Mouse (Mus musculus): ENCODE data around the gene Rubcn. TPM values are rescaled to one million over a fixed set of nuclear protein-coding genes. Genes with fewer than 3 reads are reported as not detected.

The Rubcn gene
- polyA plus RNA-seq, 1 experiment from 2014 or later, result 19.3 TPM

GRCm38 (mm10) chr16:32902051-32902428 lies 24.5 kb upstream of the Rubcn start:
- no peaks in the 10 kb centered on the region for H3K9me3 ChIP-seq (ENCODE audit: control insufficient read depth, low read length)
- DNase-seq (ENCODE audit: low spot score), result no peak
- H3K27me3 ChIP-seq (replicated peaks; ENCODE audit: control insufficient read depth, insufficient read depth, low read length), result no peaks in the 10 kb centered on the region
- H3K27ac ChIP-seq (ENCODE audit: low read depth), result no peak overlapping the region
- H3K36me3 ChIP-seq (ENCODE audit: control insufficient read depth, insufficient read depth, low read length), result peaks cover 64% of the 10 kb centered on the region
- H3K4me1 ChIP-seq (replicated peaks; ENCODE audit: control insufficient read depth, insufficient read depth, low read length), result no peaks in the 10 kb centered on the region
- H3K9ac ChIP-seq (ENCODE audit: low read length), result no peak overlapping the region
- H3K4me2 ChIP-seq (ENCODE audit: low read length), result no peak overlapping the region
- 66% methylated on average over 3 of the region's 3 CpGs for WGBS
- no peak overlapping the region for H3K4me3 ChIP-seq (ENCODE audit: low read depth, low read length)
- ATAC-seq (replicated peaks; ENCODE audit: low FRiP score, low TSS enrichment, low read depth), result no peak

- H3K4me2 ChIP-seq (ENCODE audit: low read length), result no peak overlapping the region
- H3K9me3 ChIP-seq (ENCODE audit: control insufficient read depth, low read length), result no peaks in the 10 kb centered on the region
- H3K4me1 ChIP-seq (replicated peaks; ENCODE audit: control insufficient read depth, insufficient read depth, low read length), result no peaks in the 10 kb centered on the region
- ATAC-seq (replicated peaks; ENCODE audit: low FRiP score, low TSS enrichment, low read depth) (no peak), DNase-seq (ENCODE audit: low spot score) (no peak)
- H3K27ac ChIP-seq (ENCODE audit: low read depth), result no peak overlapping the region
- no peak overlapping the region for H3K9ac ChIP-seq (ENCODE audit: low read length)
- H3K4me3 ChIP-seq (ENCODE audit: low read depth, low read length), result no peak overlapping the region
- WGBS, result 81% methylated on average over 2 of the region's 2 CpGs
- H3K36me3 ChIP-seq (ENCODE audit: control insufficient read depth, insufficient read depth, low read length), result peaks cover 60% of the 10 kb centered on the region
- no peaks in the 10 kb centered on the region for H3K27me3 ChIP-seq (replicated peaks; ENCODE audit: control insufficient read depth, insufficient read depth, low read length)
Measured at GRCm38 (mm10) chr16:32901360-32902050, 23.9 kb upstream of the Rubcn start.

- Histone ChIP-seq H3K27me3 (replicated peaks; ENCODE audit: control insufficient read depth, insufficient read depth, low read length) (no peaks in the 10 kb centered on the region), H3K4me3 (ENCODE audit: low read depth, low read length) (no peak overlapping the region), H3K36me3 (ENCODE audit: control insufficient read depth, insufficient read depth, low read length) (peaks cover 85% of the 10 kb centered on the region), H3K27ac (ENCODE audit: low read depth) (no peak overlapping the region), H3K4me1 (replicated peaks; ENCODE audit: control insufficient read depth, insufficient read depth, low read length) (no peaks in the 10 kb centered on the region), H3K9me3 (ENCODE audit: control insufficient read depth, low read length) (no peaks in the 10 kb centered on the region), H3K9ac (ENCODE audit: low read length) (no peak overlapping the region), H3K4me2 (ENCODE audit: low read length) (no peak overlapping the region)
- ATAC-seq (replicated peaks; ENCODE audit: low FRiP score, low TSS enrichment, low read depth) (no peak), DNase-seq (ENCODE audit: low spot score) (no peak)
Measured at GRCm38 (mm10) chr16:32896126-32896525, 18.6 kb upstream of the Rubcn start.

GRCm38 (mm10) chr16:32889881-32890280 lies 12.3 kb upstream of the Rubcn start:
- no peak overlapping the region for H3K4me3 ChIP-seq (ENCODE audit: low read depth, low read length)
- DNase-seq (ENCODE audit: low spot score) (no peak), ATAC-seq (replicated peaks; ENCODE audit: low FRiP score, low TSS enrichment, low read depth) (no peak)
- no peaks in the 10 kb centered on the region for H3K27me3 ChIP-seq (replicated peaks; ENCODE audit: control insufficient read depth, insufficient read depth, low read length)
- H3K4me1 ChIP-seq (replicated peaks; ENCODE audit: control insufficient read depth, insufficient read depth, low read length), result no peaks in the 10 kb centered on the region
- 59% methylated on average over 2 of the region's 2 CpGs for WGBS
- no peak overlapping the region for H3K9ac ChIP-seq (ENCODE audit: low read length)
- no peak overlapping the region for H3K27ac ChIP-seq (ENCODE audit: low read depth)
- peaks cover 66% of the 10 kb centered on the region for H3K36me3 ChIP-seq (ENCODE audit: control insufficient read depth, insufficient read depth, low read length)
- H3K4me2 ChIP-seq (ENCODE audit: low read length), result no peak overlapping the region
- no peaks in the 10 kb centered on the region for H3K9me3 ChIP-seq (ENCODE audit: control insufficient read depth, low read length)

- Histone ChIP-seq H3K27me3 (replicated peaks; ENCODE audit: control insufficient read depth, insufficient read depth, low read length) (no peaks in the 10 kb centered on the region), H3K36me3 (ENCODE audit: control insufficient read depth, insufficient read depth, low read length) (peaks cover 62% of the 10 kb centered on the region)
- no peak for ATAC-seq (replicated peaks; ENCODE audit: low FRiP score, low TSS enrichment, low read depth)
Measured at GRCm38 (mm10) chr16:32887996-32888395, 10.4 kb upstream of the Rubcn start.

GRCm38 (mm10) chr16:32881538-32881937 lies 4.0 kb upstream of the Rubcn start:
- no peak for ATAC-seq (replicated peaks; ENCODE audit: low FRiP score, low TSS enrichment, low read depth)
- Histone ChIP-seq H3K9me3 (ENCODE audit: control insufficient read depth, low read length) (no peaks in the 10 kb centered on the region), H3K27ac (ENCODE audit: low read depth) (no peak overlapping the region), H3K4me3 (ENCODE audit: low read depth, low read length) (no peak overlapping the region), H3K4me1 (replicated peaks; ENCODE audit: control insufficient read depth, insufficient read depth, low read length) (peaks cover 11% of the 10 kb centered on the region), H3K9ac (ENCODE audit: low read length) (no peak overlapping the region), H3K36me3 (ENCODE audit: control insufficient read depth, insufficient read depth, low read length) (peaks cover 22% of the 10 kb centered on the region), H3K4me2 (ENCODE audit: low read length) (no peak overlapping the region), H3K27me3 (replicated peaks; ENCODE audit: control insufficient read depth, insufficient read depth, low read length) (no peaks in the 10 kb centered on the region)
- DNase-seq (ENCODE audit: low spot score), result no peak
- WGBS, result 87% methylated on average over 7 of the region's 7 CpGs

More at GRCm38 (mm10) chr16:32887996-32888395, 10.4 kb upstream of the Rubcn start:
- Histone ChIP-seq H3K4me2 (ENCODE audit: low read length) (no peak overlapping the region), H3K4me1 (replicated peaks; ENCODE audit: control insufficient read depth, insufficient read depth, low read length) (no peaks in the 10 kb centered on the region), H3K4me3 (ENCODE audit: low read depth, low read length) (no peak overlapping the region), H3K27ac (ENCODE audit: low read depth) (no peak overlapping the region), H3K9ac (ENCODE audit: low read length) (no peak overlapping the region), H3K9me3 (ENCODE audit: control insufficient read depth, low read length) (no peaks in the 10 kb centered on the region)
- DNase-seq (ENCODE audit: low spot score), result no peak
- WGBS, result 84% methylated on average over 7 of the region's 7 CpGs

- H3K36me3 ChIP-seq (ENCODE audit: control insufficient read depth, insufficient read depth, low read length), result peaks cover 7% of the 10 kb centered on the region
- no peaks in the 10 kb centered on the region for H3K9me3 ChIP-seq (ENCODE audit: control insufficient read depth, low read length)
- peak overlapping the region; percentile 96 for H3K4me3 ChIP-seq (ENCODE audit: low read depth, low read length)
- WGBS, result 80% methylated on average over 14 of the region's 14 CpGs
- ATAC-seq (replicated peaks; ENCODE audit: low FRiP score, low TSS enrichment, low read depth) (no peak), DNase-seq (ENCODE audit: low spot score) (peak; percentile 59)
- no peaks in the 10 kb centered on the region for H3K27me3 ChIP-seq (replicated peaks; ENCODE audit: control insufficient read depth, insufficient read depth, low read length)
- H3K9ac ChIP-seq (ENCODE audit: low read length), result no peak overlapping the region; the same call in 1 of the 2 replicates
- peak overlapping the region; percentile 87 for H3K4me2 ChIP-seq (ENCODE audit: low read length)
- H3K4me1 ChIP-seq (replicated peaks; ENCODE audit: control insufficient read depth, insufficient read depth, low read length), result peaks cover 11% of the 10 kb centered on the region
- H3K27ac ChIP-seq (ENCODE audit: low read depth), result no peak overlapping the region
Measured at GRCm38 (mm10) chr16:32878972-32879926, 1.7 kb upstream of the Rubcn start.

- Histone ChIP-seq H3K4me1 (replicated peaks; ENCODE audit: control insufficient read depth, insufficient read depth, low read length) (peaks cover 11% of the 10 kb centered on the region), H3K9ac (ENCODE audit: low read length) (peak overlapping the region; percentile 88), H3K4me2 (ENCODE audit: low read length) (peak overlapping the region; percentile 87), H3K9me3 (ENCODE audit: control insufficient read depth, low read length) (no peaks in the 10 kb centered on the region), H3K4me3 (ENCODE audit: low read depth, low read length) (peak overlapping the region; percentile 96), H3K27me3 (replicated peaks; ENCODE audit: control insufficient read depth, insufficient read depth, low read length) (no peaks in the 10 kb centered on the region), H3K27ac (ENCODE audit: low read depth) (peak overlapping the region; percentile 82; the same call in 1 of the 2 replicates), H3K36me3 (ENCODE audit: control insufficient read depth, insufficient read depth, low read length) (no peaks in the 10 kb centered on the region)
- DNase-seq (ENCODE audit: low spot score), result no peak
- peak; percentile 16; the same call in 1 of the 2 replicates for ATAC-seq (replicated peaks; ENCODE audit: low FRiP score, low TSS enrichment, low read depth)
- 1% methylated on average over 32 of the region's 34 CpGs for WGBS
Measured at GRCm38 (mm10) chr16:32878157-32878598, 612 bp upstream of the Rubcn start.

Data from intestine, embryonic 14.5 days (tissue).